Mouse (Mus musculus) hindbrain, embryonic 16.5 days (tissue): ENCODE data around the gene Slc35e4. TPM values are rescaled to one million over a fixed set of nuclear protein-coding genes. Genes with fewer than 3 reads are reported as not detected.
"Not testable (repeated sequence)": the region's sequence is repeated elsewhere in the genome, so short reads cannot be mapped to it uniquely, and the experiment has no call there.

ENCODE experiments used
- ATAC-seq: fragments of 200-750 bp; cut with Nextera tagmentation; 2 replicates; pipeline ENCODE4 v1.8.0; 2017; ENCODE audit warnings: moderate TSS enrichment, moderate library complexity
- H3K27ac ChIP-seq: fragments of 300-500 bp; sonication (generic); 2 replicates; pipeline ENCODE4 v1.5.1; 2014; ENCODE audit warnings: low read depth, mild to moderate bottlenecking, control low read depth, low read length, moderate library complexity
- H3K27me3 ChIP-seq: fragments of 300-500 bp; sonication (generic); replicated peaks from 2 replicates; pipeline ENCODE4 v1.6.1; 2014; ENCODE audit warnings: low read length; ENCODE audit not compliant: control insufficient read depth, insufficient read depth
- H3K36me3 ChIP-seq: fragments of 300-500 bp; sonication (generic); 2 replicates; pipeline ENCODE4 v1.6.1; 2014; ENCODE audit warnings: mild to moderate bottlenecking, low read length, moderate library complexity, mixed read lengths; ENCODE audit not compliant: control insufficient read depth, insufficient read depth
- H3K4me1 ChIP-seq: fragments of 300-500 bp; sonication (generic); 2 replicates; pipeline ENCODE4 v1.6.1; 2014; ENCODE audit warnings: low read depth, low read length; ENCODE audit not compliant: control insufficient read depth, insufficient read depth
- H3K4me2 ChIP-seq: fragments of 300-500 bp; sonication (generic); 2 replicates; pipeline ENCODE4 v1.6.1; 2014; ENCODE audit warnings: mild to moderate bottlenecking, low read length, control low read depth, moderate library complexity
- H3K4me3 ChIP-seq: fragments of 300-500 bp; sonication (generic); 2 replicates; pipeline ENCODE4 v1.5.1; 2014; ENCODE audit warnings: mild to moderate bottlenecking, low read length, control low read depth, moderate library complexity
- H3K9ac ChIP-seq: fragments of 300-500 bp; sonication (generic); 2 replicates; pipeline ENCODE4 v1.6.1; 2014; ENCODE audit warnings: low read depth, mild to moderate bottlenecking, control low read depth, low read length, moderate library complexity
- H3K9me3 ChIP-seq: fragments of 300-500 bp; sonication (generic); 2 replicates; pipeline ENCODE4 v1.6.1; 2014; ENCODE audit warnings: mild to moderate bottlenecking, low read length, moderate library complexity; ENCODE audit not compliant: control insufficient read depth
- WGBS: fragments of 180-500 bp; shearing (Covaris S2); extraction: QIAGEN DNeasy Blood & Tissue Kit; methylation state at CpG from one replicate; pipeline ENCODE4 v1.1.7; 2014; 5-methylcytosine and 5-hydroxymethylcytosine counted together
- polyA plus RNA-seq: library from polyadenylated mRNA; unstranded; fragments of >200 nt; fragmentation: Nextera tagmentation; extraction: Ambion mirVana; gene quantifications from 2 replicates; pipeline ENCODE4 v1.2.1, GENCODE M21; 2015

Gene Slc35e4
- polyA plus RNA-seq, 1 experiment from 2014 or later: 22.2 TPM

DNA sequence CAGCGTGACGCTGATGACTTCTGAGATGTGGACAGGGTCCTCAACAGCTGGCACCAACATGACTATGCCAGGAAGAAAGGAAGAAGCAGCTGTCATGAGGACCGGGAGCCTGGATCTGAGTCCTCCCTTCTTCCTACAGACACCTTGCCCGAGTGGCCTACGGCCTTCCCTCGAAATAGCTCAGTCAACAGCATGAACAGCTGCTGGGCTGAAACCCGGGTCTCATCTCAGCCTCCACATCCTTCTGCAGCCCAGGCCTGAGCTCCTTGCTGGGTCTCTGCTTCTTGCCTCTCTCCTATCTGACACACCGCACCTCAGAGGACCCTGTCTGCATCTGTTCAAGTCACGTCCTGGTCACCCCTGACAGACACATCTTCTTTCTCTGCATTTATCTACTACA lies 7.7 kb upstream of the Slc35e4 start:
- Histone ChIP-seq H3K27me3 (no peaks in the 10 kb centered on the region), H3K4me2 (no peak overlapping the region), H3K27ac (no peak overlapping the region), H3K9me3 (no peaks in the 10 kb centered on the region), H3K36me3 (no peaks in the 10 kb centered on the region; the same call in 1 of the 2 replicates), H3K4me1 (no peaks in the 10 kb centered on the region), H3K9ac (no peak overlapping the region), H3K4me3 (no peak overlapping the region)
- ATAC-seq: no peak
- WGBS: 93% methylated on average over 9 of the region's 9 CpGs

DNA sequence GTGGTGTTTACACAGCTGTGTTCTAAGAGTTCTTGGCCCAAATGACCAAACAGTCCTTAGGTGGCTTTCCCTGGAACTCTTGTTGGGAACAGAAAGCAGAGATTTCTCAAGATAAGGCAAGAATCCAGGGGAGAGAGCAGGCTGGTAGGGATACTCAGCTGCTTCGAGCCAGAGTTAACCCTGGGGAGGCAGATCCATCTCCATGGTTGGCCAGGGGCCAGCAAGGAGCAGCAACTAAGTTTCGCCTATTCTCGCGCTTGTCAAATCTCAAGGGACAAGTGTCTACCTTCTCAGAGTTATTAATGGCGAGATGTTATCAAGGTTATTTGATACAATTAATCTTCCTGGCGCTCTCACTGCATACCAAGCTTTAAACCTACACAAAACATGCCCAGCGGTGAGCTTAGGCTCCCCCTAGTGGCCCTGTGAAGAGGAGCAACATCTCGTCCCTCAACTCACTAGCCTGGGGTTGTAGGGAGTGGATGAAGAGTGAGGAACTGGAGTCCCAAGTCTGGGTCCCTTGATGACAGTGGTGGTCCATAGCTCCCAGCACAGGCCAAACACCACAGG lies 6.9 kb upstream of the Slc35e4 start:
- Histone ChIP-seq H3K36me3 (no peaks in the 10 kb centered on the region; the same call in 1 of the 2 replicates), H3K9me3 (no peaks in the 10 kb centered on the region), H3K9ac (no peak overlapping the region), H3K4me3 (no peak overlapping the region), H3K4me1 (no peaks in the 10 kb centered on the region), H3K27ac (no peak overlapping the region), H3K4me2 (0 out of 2 replicates have a peak overlapping the region, but pooled peaks have one; percentile 8), H3K27me3 (no peaks in the 10 kb centered on the region)
- 28% methylated on average over 8 of the region's 8 CpGs for WGBS
- 0 out of 2 replicates have a peak, but pooled peaks have one; percentile 40 for ATAC-seq

DNA sequence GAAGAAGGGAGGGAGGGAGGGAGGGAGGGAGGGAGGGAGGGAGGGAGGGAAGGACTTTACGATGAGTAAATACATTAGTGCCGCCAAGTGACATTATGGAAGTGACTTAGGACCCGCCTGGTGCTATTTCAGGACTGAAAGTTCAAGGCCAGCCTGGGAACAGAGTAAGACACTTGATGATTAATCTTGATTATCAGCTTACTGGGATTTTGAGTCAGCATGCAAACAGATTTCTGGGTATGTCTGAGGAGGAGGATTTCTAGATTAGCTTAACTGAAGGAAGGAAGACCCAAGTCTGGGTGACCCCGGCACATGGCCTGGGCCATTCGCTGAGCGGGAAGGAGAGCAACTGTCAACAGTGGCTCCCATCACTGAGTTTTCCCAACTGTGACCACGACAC lies 6.0 kb upstream of the Slc35e4 start:
- Histone ChIP-seq H3K36me3 (no peaks in the 10 kb centered on the region; the same call in 1 of the 2 replicates), H3K4me1 (no peaks in the 10 kb centered on the region), H3K9me3 (no peaks in the 10 kb centered on the region), H3K27ac (no peak overlapping the region), H3K4me3 (no peak overlapping the region), H3K9ac (no peak overlapping the region), H3K27me3 (no peaks in the 10 kb centered on the region), H3K4me2 (no peak overlapping the region)
- ATAC-seq: no peak
- WGBS: 90% methylated on average over 7 of the region's 7 CpGs

DNA sequence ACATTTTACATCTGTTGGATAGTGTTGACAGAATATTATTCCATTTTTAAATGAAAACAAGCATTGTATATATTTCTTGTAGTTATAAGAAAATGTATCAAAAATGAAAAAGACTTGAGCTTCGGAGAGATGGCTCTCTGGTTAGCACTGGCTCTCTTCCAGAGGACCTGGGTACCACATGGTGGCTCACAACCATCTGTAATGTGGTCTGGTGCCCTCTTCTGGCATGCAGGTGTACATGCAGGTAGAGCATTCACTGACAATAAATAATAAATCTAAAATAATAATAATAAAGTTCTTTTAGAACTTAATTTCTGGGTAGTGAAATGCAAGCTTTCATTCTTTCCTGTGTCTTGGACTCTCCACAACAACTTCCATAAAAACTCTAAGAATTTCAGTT lies 4.3 kb upstream of the Slc35e4 start:
- ATAC-seq: no peak
- Histone ChIP-seq H3K9me3 (no peaks in the 10 kb centered on the region), H3K4me3 (no peak overlapping the region), H3K27me3 (no peaks in the 10 kb centered on the region), H3K4me1 (peaks cover 5% of the 10 kb centered on the region; the same call in 1 of the 2 replicates), H3K4me2 (no peak overlapping the region), H3K36me3 (no peaks in the 10 kb centered on the region; the same call in 1 of the 2 replicates), H3K9ac (no peak overlapping the region), H3K27ac (no peak overlapping the region)
- 62% methylated on average over 1 of the region's 1 CpGs for WGBS

DNA sequence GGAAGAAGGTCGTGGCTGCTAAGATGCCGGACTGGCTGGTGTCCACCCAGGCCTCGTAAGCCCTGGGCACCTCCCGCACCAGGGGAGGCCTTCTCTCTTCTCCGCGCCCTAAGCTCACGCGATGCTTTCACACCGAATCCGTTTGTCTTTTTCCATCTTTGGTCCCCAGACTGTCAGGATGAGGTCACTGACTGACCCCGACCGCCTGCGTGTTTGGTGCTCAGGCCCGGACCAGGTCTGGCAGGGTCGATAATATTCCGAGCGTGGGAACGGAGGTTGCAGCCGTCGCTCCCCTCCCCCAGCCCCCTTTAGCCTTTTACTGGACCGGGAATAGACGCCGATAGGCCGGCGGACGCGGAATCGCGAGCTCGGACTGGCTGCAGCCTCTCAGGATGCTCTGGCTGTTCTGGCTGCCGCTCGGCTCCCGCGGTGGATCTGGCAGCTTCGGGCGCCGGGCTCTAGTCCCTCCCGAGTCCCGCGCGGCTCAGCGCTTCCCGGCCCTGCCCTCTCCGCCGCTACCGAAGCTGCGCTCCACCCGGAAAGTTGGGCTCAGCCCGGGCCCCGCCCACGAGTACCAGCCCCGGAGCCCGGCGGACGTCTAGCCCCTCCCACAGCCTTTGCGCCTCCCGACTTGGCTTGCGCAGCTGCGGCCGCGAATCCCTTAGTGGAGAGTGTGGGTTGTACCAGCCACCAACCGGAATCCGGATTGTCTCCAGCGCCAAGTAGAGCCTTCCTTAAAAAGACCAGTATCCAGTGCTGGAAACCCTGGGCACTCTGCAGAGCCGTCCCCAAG lies 952 bp downstream of the Slc35e4 start:
- Histone ChIP-seq H3K4me3 (peak overlapping the region; percentile 78), H3K4me1 (peaks cover 47% of the 10 kb centered on the region), H3K9me3 (no peaks in the 10 kb centered on the region), H3K36me3 (no peaks in the 10 kb centered on the region), H3K4me2 (peak overlapping the region; percentile 94), H3K27me3 (no peaks in the 10 kb centered on the region), H3K9ac (peak overlapping the region; percentile 79), H3K27ac (peak overlapping the region; percentile 88)
- under 1% methylated on average over 59 of the region's 65 CpGs for WGBS
- peak; percentile 91 for ATAC-seq

GRCm38 (mm10) chr11:3912875-3913271 lies 1.6 kb downstream of the Slc35e4 start:
- peak overlapping the region; percentile 79 for H3K9ac ChIP-seq
- 3% methylated on average over 16 of the region's 16 CpGs for WGBS
- peaks cover 49% of the 10 kb centered on the region for H3K4me1 ChIP-seq
- H3K4me3 ChIP-seq: peak overlapping the region; percentile 78
- H3K36me3 ChIP-seq: no peaks in the 10 kb centered on the region
- H3K9me3 ChIP-seq: no peaks in the 10 kb centered on the region
- peak overlapping the region; percentile 88 for H3K27ac ChIP-seq
- ATAC-seq: peak; percentile 18
- peak overlapping the region; percentile 94 for H3K4me2 ChIP-seq
- no peaks in the 10 kb centered on the region for H3K27me3 ChIP-seq

DNA sequence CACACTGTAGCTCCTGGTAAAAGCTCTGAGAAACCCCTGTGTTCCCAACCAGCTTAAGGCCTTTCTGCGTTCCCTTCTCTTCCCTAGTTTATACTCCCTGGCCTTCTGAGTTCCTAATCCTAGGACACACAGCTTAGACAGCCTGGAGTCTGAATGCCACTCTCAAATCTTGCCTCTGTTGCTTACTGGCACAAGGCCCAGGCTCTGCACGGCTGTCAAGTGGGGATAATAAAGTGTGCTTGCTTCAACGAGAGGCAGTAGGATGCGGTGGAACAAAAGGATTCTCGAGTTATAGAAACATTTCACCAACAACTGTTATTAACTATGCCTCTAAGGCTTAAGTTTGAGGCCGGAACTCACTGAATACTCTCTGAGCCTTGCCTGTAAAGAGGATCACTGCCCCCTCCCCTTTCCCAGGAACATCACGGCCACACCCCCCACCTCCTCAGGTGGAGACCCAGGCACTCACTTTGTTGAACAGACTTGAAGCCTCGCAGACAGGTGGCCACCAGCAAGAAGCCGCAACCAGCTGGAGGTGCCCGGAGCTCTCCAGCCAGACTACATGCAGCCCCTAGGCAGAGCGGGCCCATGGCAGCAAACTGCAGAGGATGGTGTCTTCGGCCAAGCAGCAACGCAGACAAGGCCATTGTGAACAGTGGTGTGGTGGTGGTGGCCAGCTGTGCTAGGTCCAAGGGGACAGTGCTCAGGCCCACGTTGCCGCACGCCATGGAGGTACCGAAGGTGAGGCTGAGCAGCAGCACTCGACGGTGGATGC lies 2.2 kb downstream of the Slc35e4 start:
- Histone ChIP-seq H3K4me2 (peak overlapping the region; percentile 94), H3K9ac (peak overlapping the region; percentile 79), H3K4me1 (peaks cover 49% of the 10 kb centered on the region), H3K27ac (peak overlapping the region; percentile 88), H3K36me3 (peaks cover under 1% of the 10 kb centered on the region; the same call in 1 of the 2 replicates), H3K27me3 (no peaks in the 10 kb centered on the region), H3K9me3 (no peaks in the 10 kb centered on the region), H3K4me3 (peak overlapping the region; percentile 78)
- ATAC-seq: peak; percentile 13
- WGBS: 10% methylated on average over 19 of the region's 19 CpGs

- H3K4me1 ChIP-seq: peaks cover 49% of the 10 kb centered on the region
- whole genome bisulfite sequencing: 91% methylated on average over 5 of the region's 6 CpGs
- not testable (repeated sequence) for H3K9ac ChIP-seq, ATAC-seq, H3K9me3 ChIP-seq, H3K27ac ChIP-seq, H3K36me3 ChIP-seq, H3K27me3 ChIP-seq
- H3K4me2 ChIP-seq: peak overlapping the region; percentile 94
- peak overlapping the region; percentile 24 for H3K4me3 ChIP-seq
Observed at GRCm38 (mm10) chr11:3911440-3911839, 3.0 kb downstream of the Slc35e4 start.
